8 mouse cellular contexts compared by ENCODE assay signal in genomic region chr11:46054911-46055895, GRCm38 (mm10). TPM values are rescaled to one million over a fixed set of nuclear protein-coding genes. Genes with fewer than 3 reads are reported as not detected.
DNase-seq lines count a peak whose midpoint lies in the region; ATAC-seq and TF ChIP-seq lines count a peak whose summit lies in the region.

No protein-coding gene starts in this region.

- peaks cover 9% of the 10 kb centered on the region for H3K36me3 ChIP-seq in heart, adult 2 months (ENCODE audit: control insufficient read depth, insufficient read depth, low read length)
- no peaks in the 10 kb centered on the region for H3K36me3 ChIP-seq in hindbrain, embryonic 10.5 days
- H3K36me3 ChIP-seq in midbrain, embryonic 13.5 days, result no peaks in the 10 kb centered on the region

- H3K9me3 ChIP-seq in hindbrain, embryonic 10.5 days, result no peaks in the 10 kb centered on the region
- H3K9me3 ChIP-seq in midbrain, embryonic 13.5 days, result no peaks in the 10 kb centered on the region

- H3K4me2 ChIP-seq in midbrain, embryonic 13.5 days (replicated peaks), result peak overlapping the region; percentile 71

- TF ChIP-seq CTCF in heart, adult 2 months (IDR thresholded peaks at IDR 0.05), result no peak

- 0 out of 2 replicates have a peak, but pooled peaks cover 2% of the 10 kb centered on the region for H3K79me2 ChIP-seq in heart, adult 2 months (replicated peaks; ENCODE audit: control insufficient read depth, insufficient read depth, low read length)

- H3K9ac ChIP-seq in heart, adult 2 months (ENCODE audit: low read depth, low read length), result peak overlapping the region; percentile 91
- peak overlapping the region; percentile 86 for H3K9ac ChIP-seq in midbrain, embryonic 13.5 days (replicated peaks)

- H3K4me3 ChIP-seq in heart, adult 2 months, result peak overlapping the region; percentile 84
- H3K4me3 ChIP-seq in hindbrain, embryonic 10.5 days, result peak overlapping the region; percentile 72
- peak overlapping the region; percentile 69 for H3K4me3 ChIP-seq in midbrain, embryonic 13.5 days (replicated peaks)

- intact Hi-C loops in heart, adult 2 months (cut with DNase I), result loop anchor here (5.0 kb wide), 1 partner anchor 38 kb away; no protein-coding TSS in a partner anchor

- H3K27me3 ChIP-seq in heart, adult 2 months (ENCODE audit: control insufficient read depth, insufficient read depth, low read length), result no peaks in the 10 kb centered on the region
- H3K27me3 ChIP-seq in hindbrain, embryonic 10.5 days (ENCODE audit: insufficient read depth, poor library complexity, severe bottlenecking), result peaks cover 18% of the 10 kb centered on the region; the same call in 1 of the 2 replicates
- no peaks in the 10 kb centered on the region for H3K27me3 ChIP-seq in midbrain, embryonic 13.5 days

- peak overlapping the region; percentile 90 for H3K27ac ChIP-seq in heart, adult 2 months
- H3K27ac ChIP-seq in hindbrain, embryonic 10.5 days, result peak overlapping the region; percentile 93
- peak overlapping the region; percentile 93 for H3K27ac ChIP-seq in midbrain, embryonic 13.5 days

- WGBS in heart, adult 2 months, result 37% methylated on average over 13 of the region's 13 CpGs
- WGBS in hindbrain, embryonic 10.5 days, result 25% methylated on average over 13 of the region's 13 CpGs
- 24% methylated on average over 13 of the region's 13 CpGs for WGBS in midbrain, embryonic 13.5 days

- peak; percentile 61; the same call in 1 of the 2 replicates for ATAC-seq in midbrain, embryonic 13.5 days

- TF ChIP-seq EP300 in heart, adult 2 months (IDR thresholded peaks at IDR 0.05; ENCODE audit: insufficient read depth, low read depth, low read length), result no peak

- peaks cover 3% of the 10 kb centered on the region for H3K4me1 ChIP-seq in heart, adult 2 months (ENCODE audit: control insufficient read depth, insufficient read depth, low read length)
- H3K4me1 ChIP-seq in hindbrain, embryonic 10.5 days (replicated peaks), result peaks cover 37% of the 10 kb centered on the region
- peaks cover 21% of the 10 kb centered on the region for H3K4me1 ChIP-seq in midbrain, embryonic 13.5 days (replicated peaks)

- TF ChIP-seq POLR2A in heart, adult 2 months (IDR thresholded peaks at IDR 0.05; ENCODE audit: insufficient read depth, low read depth, low read length), result no peak

- DNase-seq in heart, adult 2 months, result no peak
- DNase-seq in heart, postnatal 4 days, result no peak
- DNase-seq in ZHBTc4 (ENCODE audit: low read depth, low spot score), result peak; percentile 58
- DNase-seq in hindbrain, embryonic 10.5 days (ENCODE audit: low spot score), result no peak
- DNase-seq in frontal cortex, postnatal 25 days (ENCODE audit: low spot score in 2 of 2), result no peak
- DNase-seq in layer of hippocampus, postnatal 25 days (ENCODE audit: extremely low spot score in 1 of 2, low spot score in 1 of 2), result no peak
- DNase-seq in cerebellum, postnatal 36 days, result no peak

RNA-seq across cellular contexts. Expression of gene Adam19, which starts 0.6 kb away (rescaled TPM):
- 10 to 100 TPM; 21.9 to 63.9 TPM for total RNA-seq in heart, adult 2 months (2021)
- 17.7 and 32.1 TPM in 2 replicates for polyA plus RNA-seq in heart, adult 2 months (2012; rRNA removed)
- 100 to 1,000 TPM; 161 to 163 TPM for total RNA-seq in heart, postnatal 4 days (2021)
- 12.9 and 14.0 TPM in 2 replicates for polyA plus RNA-seq in hindbrain, embryonic 10.5 days (2016; fragmentation: Nextera tagmentation; extraction: Ambion mirVana)
- polyA plus RNA-seq in midbrain, embryonic 13.5 days (2015; fragmentation: Nextera tagmentation; extraction: Ambion mirVana), result 8.8 and 10.5 TPM in 2 replicates
- 10 to 100 TPM; 15.7 to 18.3 TPM for total RNA-seq in layer of hippocampus, postnatal 25 days (2021)

RNA-seq across cellular contexts. Expression of gene Gm12166, which starts 3.1 kb away (rescaled TPM):
- 1 to 10 TPM; 1.2 to 1.6 TPM for total RNA-seq in heart, adult 2 months (2021)
- 4.4 and 4.6 TPM in 2 replicates for polyA plus RNA-seq in heart, adult 2 months (2012; rRNA removed)
- 1 to 10 TPM; 2.7 to 4.0 TPM for total RNA-seq in heart, postnatal 4 days (2021)
- 2.6 and 4.0 TPM in 2 replicates for polyA plus RNA-seq in hindbrain, embryonic 10.5 days (2016; fragmentation: Nextera tagmentation; extraction: Ambion mirVana)
- 6.1 and 7.1 TPM in 2 replicates for polyA plus RNA-seq in midbrain, embryonic 13.5 days (2015; fragmentation: Nextera tagmentation; extraction: Ambion mirVana)
- total RNA-seq in layer of hippocampus, postnatal 25 days (2021), result 1 to 10 TPM; 3.4 to 4.2 TPM
